Mouse (Mus musculus): ENCODE results near the gene 4930402H24Rik. TPM values are rescaled to one million over a fixed set of nuclear protein-coding genes. Genes with fewer than 3 reads are reported as not detected.
A peak's percentile ranks its signal among the peaks of the same experiment; 100 is the strongest.

4930402H24Rik gene
- polyA plus RNA-seq, 1 experiment from 2014 or later = 20.5 TPM

DNA sequence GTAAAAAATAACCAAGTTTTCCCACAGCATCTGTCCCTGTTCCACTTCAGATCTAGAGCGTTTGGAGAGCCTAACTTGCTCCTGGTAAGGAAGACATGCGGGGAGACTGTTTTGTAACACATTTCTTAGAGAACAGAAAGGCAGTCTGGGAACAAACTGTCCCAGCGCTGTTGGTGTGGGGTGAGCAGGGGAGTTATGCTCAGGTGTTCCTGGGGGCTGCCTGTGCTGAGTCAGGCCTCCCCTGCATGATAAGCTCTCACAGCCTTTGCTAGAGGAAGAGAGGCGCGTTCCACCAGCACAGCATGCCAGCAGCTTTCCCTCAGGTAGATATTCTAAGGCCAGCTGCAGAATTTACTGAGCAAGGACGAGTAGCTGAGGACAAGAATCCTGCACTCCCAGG lies 168.2 kb downstream of the 4930402H24Rik start:
- DNase-seq (ENCODE audit: low spot score) = no peak
- no peaks in the 10 kb centered on the region for H3K27me3 ChIP-seq (ENCODE audit: low read depth, poor library complexity, severe bottlenecking)
- WGBS = 84% methylated on average over 6 of the region's 6 CpGs
- H3K36me3 ChIP-seq = peaks cover 42% of the 10 kb centered on the region; the same call in 1 of the 2 replicates
- H3K4me1 ChIP-seq = no peaks in the 10 kb centered on the region
- no peaks in the 10 kb centered on the region for H3K9me3 ChIP-seq (replicated peaks)
- no peak overlapping the region for H3K4me3 ChIP-seq
- H3K27ac ChIP-seq = no peak overlapping the region

DNA sequence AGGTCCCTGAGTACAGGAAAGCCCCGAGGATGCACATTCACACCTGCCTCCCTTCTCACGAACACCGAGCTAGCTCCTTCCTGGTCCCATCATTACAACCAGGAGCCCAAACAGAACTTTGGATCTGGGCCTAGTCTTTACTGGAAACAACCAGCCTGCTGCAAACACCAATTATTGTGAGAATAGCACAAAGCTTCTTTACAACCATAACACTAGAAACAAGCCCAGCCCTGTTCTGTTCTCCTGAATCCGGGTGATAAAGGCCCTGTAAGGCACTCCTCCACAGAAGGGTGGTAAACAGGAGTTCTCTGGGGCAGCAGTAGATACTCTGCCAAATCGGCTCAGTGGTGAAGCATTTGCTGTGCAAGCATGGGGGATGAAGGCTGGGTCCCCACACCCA lies 170.9 kb downstream of the 4930402H24Rik start:
- Histone ChIP-seq H3K4me3 (no peak overlapping the region), H3K27ac (no peak overlapping the region), H3K36me3 (peaks cover 51% of the 10 kb centered on the region), H3K4me1 (no peaks in the 10 kb centered on the region), H3K9me3 (replicated peaks) (no peaks in the 10 kb centered on the region), H3K27me3 (ENCODE audit: low read depth, poor library complexity, severe bottlenecking) (no peaks in the 10 kb centered on the region)
- no peak for DNase-seq (ENCODE audit: low spot score)
- WGBS = 80% methylated on average over 5 of the region's 5 CpGs

DNA sequence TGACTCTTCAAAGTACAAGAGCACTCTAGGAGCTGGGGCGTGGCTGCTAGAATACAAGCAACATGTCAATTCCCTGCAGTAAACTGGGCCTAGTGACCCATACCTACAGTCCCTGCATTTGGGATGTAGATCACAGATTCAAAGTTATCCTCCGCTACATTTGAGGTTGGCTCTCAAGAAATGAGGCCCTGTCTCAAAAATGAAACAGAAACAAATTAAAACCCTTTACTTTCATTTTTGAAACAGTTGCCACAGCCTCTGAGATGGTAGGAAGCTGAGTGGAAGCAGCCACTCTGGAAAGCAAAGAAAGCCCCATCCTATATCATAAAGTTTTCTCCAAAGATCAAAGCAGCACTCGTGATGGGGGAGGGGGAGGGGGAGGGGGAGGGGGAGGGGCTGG lies 172.8 kb downstream of the 4930402H24Rik start:
- Histone ChIP-seq H3K9me3 (replicated peaks) (no peaks in the 10 kb centered on the region), H3K27ac (no peak overlapping the region), H3K4me1 (no peaks in the 10 kb centered on the region), H3K27me3 (ENCODE audit: low read depth, poor library complexity, severe bottlenecking) (no peaks in the 10 kb centered on the region), H3K4me3 (no peak overlapping the region), H3K36me3 (peaks cover 58% of the 10 kb centered on the region)
- DNase-seq (ENCODE audit: low spot score) = no peak
- 71% methylated on average over 3 of the region's 3 CpGs for WGBS

DNA sequence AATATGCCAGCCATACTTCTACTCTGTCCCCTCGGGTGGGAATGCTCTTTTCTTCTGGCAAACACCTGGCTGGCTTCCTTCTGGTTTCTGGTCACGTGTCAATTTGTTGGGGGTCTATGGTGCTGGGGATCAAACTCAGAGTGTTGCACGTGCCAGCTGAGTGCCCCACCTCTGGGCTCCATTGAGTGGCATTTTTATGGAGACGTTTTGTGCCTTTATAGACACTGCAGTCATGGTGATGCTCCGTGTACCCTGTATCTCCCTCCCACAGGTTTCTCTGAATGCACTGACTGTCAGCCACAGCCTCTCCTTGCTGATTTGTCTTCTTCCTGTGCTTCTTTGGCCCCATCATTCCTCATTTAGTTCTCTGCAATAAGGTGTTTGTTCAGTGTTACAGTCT lies 174.4 kb downstream of the 4930402H24Rik start:
- no peaks in the 10 kb centered on the region for H3K4me1 ChIP-seq
- peaks cover 62% of the 10 kb centered on the region for H3K36me3 ChIP-seq
- no peak overlapping the region for H3K27ac ChIP-seq
- DNase-seq (ENCODE audit: low spot score) = no peak
- H3K9me3 ChIP-seq (replicated peaks) = no peaks in the 10 kb centered on the region
- H3K4me3 ChIP-seq = no peak overlapping the region
- WGBS = 58% methylated on average over 5 of the region's 5 CpGs
- no peaks in the 10 kb centered on the region for H3K27me3 ChIP-seq (ENCODE audit: low read depth, poor library complexity, severe bottlenecking)

DNA sequence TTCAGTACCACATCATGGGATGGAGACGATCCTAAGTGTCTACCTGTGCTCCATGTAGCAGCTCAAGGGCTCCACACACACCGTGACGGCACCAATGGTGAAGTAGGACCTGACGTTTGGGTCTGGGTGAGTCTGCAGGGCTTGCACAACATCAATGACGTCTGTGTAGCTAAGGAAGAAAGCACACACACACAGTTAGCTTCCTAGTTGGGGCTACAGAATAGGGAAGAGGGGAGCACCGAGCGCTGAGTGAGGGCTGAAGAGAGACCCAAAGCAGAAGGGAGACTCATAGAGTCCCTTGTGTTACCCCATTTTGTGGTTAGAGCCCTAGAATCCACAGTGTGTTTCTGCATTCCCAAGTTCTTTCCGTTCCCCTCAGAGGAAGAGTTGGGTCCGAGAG lies 175.5 kb downstream of the 4930402H24Rik start:
- Histone ChIP-seq H3K4me1 (no peaks in the 10 kb centered on the region), H3K36me3 (peaks cover 72% of the 10 kb centered on the region), H3K27me3 (ENCODE audit: low read depth, poor library complexity, severe bottlenecking) (no peaks in the 10 kb centered on the region), H3K27ac (no peak overlapping the region), H3K4me3 (no peak overlapping the region), H3K9me3 (replicated peaks) (no peaks in the 10 kb centered on the region)
- DNase-seq (ENCODE audit: low spot score) = no peak
- WGBS = 84% methylated on average over 9 of the region's 9 CpGs

DNA sequence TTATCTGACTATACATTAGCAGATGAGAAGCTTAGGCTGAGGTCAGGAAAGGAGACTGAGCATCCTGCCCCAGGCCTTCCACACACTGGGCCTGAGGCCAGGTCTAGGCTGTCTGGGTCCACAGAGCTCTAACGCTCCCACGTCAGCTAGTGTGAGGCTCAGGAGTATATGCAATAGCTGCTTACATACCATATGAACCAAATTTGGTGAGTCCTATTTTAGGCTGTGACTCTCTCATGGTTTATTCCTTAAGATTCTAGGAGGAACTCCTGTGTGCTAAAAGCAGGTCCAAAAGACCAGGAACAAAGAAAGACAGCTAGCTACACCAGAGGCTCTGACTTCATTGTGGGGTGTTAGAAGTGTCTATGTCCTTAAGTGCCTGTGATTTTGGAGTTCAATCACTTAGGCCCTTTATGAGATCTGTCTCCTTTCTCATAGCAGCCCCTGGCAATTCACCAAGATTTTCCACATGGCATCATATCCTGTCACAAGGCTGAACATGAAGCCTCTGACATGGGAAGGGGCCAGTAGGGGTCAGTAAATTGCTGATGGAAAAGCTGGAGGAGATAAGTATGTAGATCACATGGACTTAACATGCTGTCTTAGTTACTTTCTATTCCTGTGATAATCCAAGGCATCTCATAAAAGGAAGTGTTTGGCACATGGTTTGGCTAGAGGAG lies 177.2 kb downstream of the 4930402H24Rik start:
- Histone ChIP-seq H3K27me3 (ENCODE audit: low read depth, poor library complexity, severe bottlenecking) (no peaks in the 10 kb centered on the region), H3K36me3 (peaks cover 64% of the 10 kb centered on the region), H3K4me1 (no peaks in the 10 kb centered on the region), H3K4me3 (no peak overlapping the region), H3K9me3 (replicated peaks) (no peaks in the 10 kb centered on the region), H3K27ac (no peak overlapping the region)
- WGBS = 97% methylated on average over 2 of the region's 2 CpGs
- DNase-seq (ENCODE audit: low spot score) = no peak

DNA sequence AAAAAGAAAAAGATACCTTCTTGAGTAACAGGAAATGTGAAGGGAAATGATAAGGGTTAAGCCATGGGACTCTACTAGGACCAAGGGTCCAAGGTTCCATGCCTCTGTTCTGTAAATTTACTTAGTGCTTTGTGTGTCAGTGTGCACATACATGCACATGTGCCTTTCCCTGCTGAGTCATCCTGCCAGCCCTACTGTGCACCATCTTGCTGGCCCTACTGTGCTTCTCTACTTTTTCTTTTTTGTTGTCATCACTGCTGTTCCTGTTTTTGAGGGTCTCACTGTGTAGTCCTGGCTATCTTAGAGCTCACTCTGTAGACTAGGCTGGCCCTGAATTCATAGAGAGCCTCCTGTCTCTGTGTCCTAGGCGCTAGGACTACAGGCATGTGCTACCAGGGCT lies 178.5 kb downstream of the 4930402H24Rik start:
- Histone ChIP-seq H3K4me1 (no peaks in the 10 kb centered on the region), H3K9me3 (replicated peaks) (no peaks in the 10 kb centered on the region), H3K27ac (no peak overlapping the region), H3K27me3 (ENCODE audit: low read depth, poor library complexity, severe bottlenecking) (no peaks in the 10 kb centered on the region), H3K4me3 (no peak overlapping the region), H3K36me3 (peaks cover 58% of the 10 kb centered on the region)
- DNase-seq (ENCODE audit: low spot score) = no peak
- 84% methylated on average over 1 of the region's 1 CpGs for WGBS

DNA sequence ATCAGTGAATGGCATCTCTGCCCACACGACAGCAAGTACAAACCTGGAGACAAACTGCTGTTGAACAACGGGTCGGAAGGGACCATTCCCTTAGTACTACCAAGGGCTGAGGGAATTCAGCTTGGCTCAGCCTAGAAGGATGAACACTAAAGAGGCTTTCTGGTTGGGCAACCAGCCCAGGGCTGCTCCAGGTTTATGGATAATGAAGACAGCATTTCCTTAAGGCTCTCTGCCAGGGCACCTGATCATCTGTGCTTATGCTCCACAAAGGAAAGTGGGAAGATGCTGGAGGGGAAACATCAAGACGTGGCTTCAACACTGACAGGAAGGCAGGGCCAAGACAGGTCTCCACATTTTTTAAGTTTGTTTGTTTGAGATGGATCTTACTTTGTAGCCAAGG lies 181.8 kb downstream of the 4930402H24Rik start:
- H3K9me3 ChIP-seq (replicated peaks) = no peaks in the 10 kb centered on the region
- H3K27me3 ChIP-seq (ENCODE audit: low read depth, poor library complexity, severe bottlenecking) = no peaks in the 10 kb centered on the region
- H3K4me1 ChIP-seq = no peaks in the 10 kb centered on the region
- 87% methylated on average over 4 of the region's 4 CpGs for WGBS
- H3K4me3 ChIP-seq = no peak overlapping the region
- no peak overlapping the region for H3K27ac ChIP-seq
- peaks cover 35% of the 10 kb centered on the region for H3K36me3 ChIP-seq
- no peak for DNase-seq (ENCODE audit: low spot score)

DNA sequence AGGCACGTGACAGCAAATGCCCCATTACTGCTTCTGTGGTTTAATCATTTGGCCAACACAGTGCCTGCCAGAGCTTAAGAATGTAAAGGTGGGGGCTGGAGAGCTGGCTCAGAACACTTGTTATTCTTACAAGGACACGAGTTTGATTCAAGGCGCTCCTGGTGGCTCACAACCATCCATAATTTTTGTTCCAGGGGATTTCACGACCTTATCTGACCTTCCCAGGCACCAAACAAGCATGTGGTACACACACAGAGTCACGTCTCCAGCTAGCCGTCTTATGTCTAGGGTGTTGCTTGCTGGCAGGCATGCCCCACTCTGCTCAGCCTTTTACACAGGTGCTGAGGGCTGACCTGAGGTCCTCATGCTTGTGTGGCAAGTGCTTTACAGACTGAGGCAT lies 188.3 kb downstream of the 4930402H24Rik start:
- no peak for DNase-seq (ENCODE audit: low spot score)
- no peaks in the 10 kb centered on the region for H3K27me3 ChIP-seq (ENCODE audit: low read depth, poor library complexity, severe bottlenecking)
- 76% methylated on average over 6 of the region's 6 CpGs for WGBS
- no peaks in the 10 kb centered on the region for H3K4me1 ChIP-seq
- H3K4me3 ChIP-seq = no peak overlapping the region
- H3K9me3 ChIP-seq (replicated peaks) = no peaks in the 10 kb centered on the region
- H3K27ac ChIP-seq = no peak overlapping the region
- peaks cover 5% of the 10 kb centered on the region for H3K36me3 ChIP-seq

DNA sequence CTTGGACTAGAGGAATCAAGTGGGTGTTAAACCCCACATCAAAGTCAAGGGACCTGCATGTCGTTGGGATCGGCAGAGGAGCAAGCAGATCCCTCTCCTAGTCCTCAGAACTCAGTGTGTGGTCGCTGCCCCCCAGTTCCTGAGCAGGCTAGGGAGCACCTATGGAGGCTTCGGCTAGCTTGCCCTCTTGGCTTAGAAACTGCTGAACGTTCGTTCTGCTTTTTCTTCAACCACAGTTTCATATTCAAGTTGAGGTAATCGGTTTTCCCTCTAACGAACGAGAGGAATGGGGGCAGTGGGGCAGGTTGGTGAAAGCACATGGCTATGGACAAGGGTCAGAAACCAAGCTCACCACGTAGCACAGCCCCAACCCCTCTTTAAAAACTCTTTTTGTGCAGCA lies 199.1 kb downstream of the 4930402H24Rik start:
- H3K4me3 ChIP-seq = no peak overlapping the region
- H3K36me3 ChIP-seq = peaks cover 13% of the 10 kb centered on the region; the same call in 1 of the 2 replicates
- H3K27me3 ChIP-seq (ENCODE audit: low read depth, poor library complexity, severe bottlenecking) = no peaks in the 10 kb centered on the region
- H3K27ac ChIP-seq = 0 out of 2 replicates have a peak overlapping the region, but pooled peaks have one; percentile 1
- peaks cover 12% of the 10 kb centered on the region for H3K4me1 ChIP-seq
- no peak for DNase-seq (ENCODE audit: low spot score)
- WGBS = 61% methylated on average over 10 of the region's 10 CpGs
- H3K9me3 ChIP-seq (replicated peaks) = no peaks in the 10 kb centered on the region

DNA sequence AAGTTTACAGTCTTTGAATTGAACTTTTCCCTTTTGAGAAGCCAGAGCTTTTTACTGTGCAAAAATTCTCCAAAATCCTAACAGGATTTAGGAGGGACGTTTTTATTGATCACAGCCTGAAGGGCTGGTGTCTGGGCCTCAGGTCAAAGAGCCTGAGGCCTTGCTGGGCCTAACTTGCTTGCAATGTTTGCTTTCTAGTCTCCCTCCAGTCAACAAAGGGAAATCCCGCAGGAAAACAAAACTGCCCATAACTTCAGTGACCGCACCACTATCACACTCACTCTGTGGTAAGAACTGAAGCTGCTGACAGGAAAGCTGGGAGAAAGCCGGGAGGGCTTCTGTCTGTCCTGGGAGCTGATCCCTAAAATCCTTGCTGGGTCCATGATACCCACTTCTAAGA lies 199.6 kb downstream of the 4930402H24Rik start:
- WGBS = 65% methylated on average over 4 of the region's 4 CpGs
- Histone ChIP-seq H3K27me3 (ENCODE audit: low read depth, poor library complexity, severe bottlenecking) (no peaks in the 10 kb centered on the region), H3K4me1 (peaks cover 12% of the 10 kb centered on the region)

DNA sequence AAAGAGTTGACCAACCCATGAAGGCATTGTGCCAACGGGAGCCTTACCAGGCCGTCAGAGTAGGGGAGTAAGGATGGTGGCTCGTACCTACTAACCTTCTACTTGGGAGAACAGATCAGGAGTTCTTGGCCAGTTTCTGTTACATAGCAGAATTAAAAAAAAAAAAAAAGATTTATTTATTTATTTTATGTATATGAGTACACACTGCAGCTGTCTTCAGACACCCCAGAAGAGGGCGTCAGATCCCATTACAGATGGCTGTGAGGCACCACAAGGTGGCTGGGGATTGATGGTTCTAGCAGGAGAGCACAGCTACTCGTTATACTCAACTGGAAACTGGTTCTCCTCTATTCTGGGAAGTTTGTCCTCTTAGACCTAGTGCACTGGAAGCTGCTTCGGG lies 201.0 kb downstream of the 4930402H24Rik start:
- no peaks in the 10 kb centered on the region for H3K9me3 ChIP-seq (replicated peaks)
- peaks cover 12% of the 10 kb centered on the region for H3K4me1 ChIP-seq
- no peak overlapping the region for H3K4me3 ChIP-seq
- peaks cover 6% of the 10 kb centered on the region; the same call in 1 of the 2 replicates for H3K36me3 ChIP-seq
- DNase-seq (ENCODE audit: low spot score) = no peak
- peaks cover 1% of the 10 kb centered on the region; the same call in 1 of the 2 replicates for H3K27me3 ChIP-seq (ENCODE audit: low read depth, poor library complexity, severe bottlenecking)
- 70% methylated on average over 6 of the region's 6 CpGs for WGBS
- H3K27ac ChIP-seq = no peak overlapping the region

More for the DNA sequence above, 199.6 kb downstream of the 4930402H24Rik start:
- DNase-seq (ENCODE audit: low spot score) = no peak
- 0 out of 2 replicates have a peak overlapping the region, but pooled peaks have one; percentile 1 for H3K27ac ChIP-seq
- H3K4me3 ChIP-seq = no peak overlapping the region
- H3K9me3 ChIP-seq (replicated peaks) = no peaks in the 10 kb centered on the region
- H3K36me3 ChIP-seq = peaks cover 10% of the 10 kb centered on the region; the same call in 1 of the 2 replicates

DNA sequence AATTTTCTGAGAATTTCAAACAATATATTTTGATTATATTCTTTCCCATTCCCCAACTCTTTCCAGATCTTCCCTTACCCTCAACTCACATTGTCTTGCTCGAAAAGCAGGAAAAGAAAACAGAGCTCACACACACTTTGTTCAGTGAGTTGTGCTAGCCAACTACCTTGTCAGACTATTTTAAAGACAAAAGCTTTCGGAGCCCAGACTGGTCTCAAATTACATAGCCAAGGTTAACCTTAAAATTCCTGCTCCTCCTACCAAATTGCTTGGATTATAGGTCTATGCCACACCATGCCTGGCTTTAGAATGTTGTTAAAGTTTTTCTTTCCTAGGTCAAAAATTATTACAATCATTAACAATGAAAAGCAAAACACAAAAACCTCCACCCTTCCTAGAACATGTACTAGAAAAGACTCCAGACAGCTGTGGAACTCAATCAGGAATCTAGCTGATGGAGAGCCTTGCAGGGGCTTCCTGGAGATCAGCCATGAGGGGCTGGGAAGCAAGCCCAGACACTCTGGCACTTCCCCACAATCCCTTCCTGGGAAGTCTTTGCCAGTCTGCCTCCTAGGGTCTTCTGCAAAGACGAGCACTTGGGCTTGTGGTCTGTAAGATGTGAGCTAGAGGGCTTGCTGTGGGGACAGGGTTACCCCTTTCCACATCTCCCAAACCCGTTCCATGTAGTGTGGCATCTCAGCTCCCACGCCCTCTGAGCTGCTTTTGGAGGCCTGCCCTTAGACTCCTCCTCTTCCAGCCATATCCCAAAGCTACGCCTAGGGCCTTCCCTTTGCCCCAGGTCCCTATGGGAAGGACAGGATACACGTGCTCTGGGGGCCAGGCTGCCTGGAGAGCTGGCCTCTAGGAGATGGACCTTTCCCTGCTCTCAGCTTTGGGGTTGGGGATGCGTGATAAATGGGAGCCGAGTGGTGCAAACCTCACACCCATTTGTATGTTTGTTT lies 201.9 kb downstream of the 4930402H24Rik start:
- H3K9me3 ChIP-seq (replicated peaks) = no peaks in the 10 kb centered on the region
- no peak overlapping the region for H3K4me3 ChIP-seq
- peaks cover 6% of the 10 kb centered on the region; the same call in 1 of the 2 replicates for H3K36me3 ChIP-seq
- H3K4me1 ChIP-seq = peaks cover 12% of the 10 kb centered on the region
- WGBS = 62% methylated on average over 9 of the region's 9 CpGs
- H3K27me3 ChIP-seq (ENCODE audit: low read depth, poor library complexity, severe bottlenecking) = peaks cover 10% of the 10 kb centered on the region
- peak overlapping the region; percentile 16; the same call in 1 of the 2 replicates for H3K27ac ChIP-seq
- DNase-seq (ENCODE audit: low spot score) = no peak

All from limb, embryonic 10.5 days (tissue).